ENCODE assay signal across 22 mouse cellular contexts in genomic region chr4:141771823-141772222, GRCm38 (mm10). TPM values are rescaled to one million over a fixed set of nuclear protein-coding genes. Genes with fewer than 3 reads are reported as not detected.
"Had no signal": no experiment of that assay in that cellular context is flagged by ENCODE, and none has a peak within 500 bp of the region (broad histone marks: within the 10 kb centered on the region; RNA-seq: fewer than 3 reads in every experiment).

No protein-coding gene starts in this region.

- H3K9me3 ChIP-seq: limb, embryonic 15.5 days; lung, embryonic 15.5 days; midbrain, embryonic 13.5 days had no signal

- H3K27me3 ChIP-seq: limb, embryonic 15.5 days; lung, embryonic 15.5 days; midbrain, embryonic 13.5 days had no signal

- H3K27ac ChIP-seq: kidney, postnatal 0 days; limb, embryonic 15.5 days; lung, embryonic 15.5 days; macrophage; midbrain, embryonic 13.5 days had no signal

- H3K9ac ChIP-seq: limb, embryonic 15.5 days; lung, embryonic 15.5 days; midbrain, embryonic 13.5 days had no signal

- H3K4me3 ChIP-seq: limb, embryonic 15.5 days; lung, embryonic 15.5 days; midbrain, embryonic 13.5 days had no signal

- DNase-seq: kidney, adult 8-10 months; kidney, postnatal 36 days; layer of hippocampus, adult 9-11 months; layer of hippocampus, postnatal 36 days; lung, postnatal 14 days; right cerebral cortex, adult 18-20 months; spleen, adult 18-20 months; thymus, adult 2 months; thymus, postnatal 4 days had no signal

- H3K4me2 ChIP-seq: limb, embryonic 15.5 days; lung, embryonic 15.5 days; midbrain, embryonic 13.5 days had no signal

- ATAC-seq: intestine, embryonic 16.5 days; midbrain, embryonic 13.5 days had no signal

- H3K4me1 ChIP-seq: midbrain, embryonic 13.5 days had no signal

RNA-seq across cellular contexts. Expression of gene Agmat, which starts 25.4 kb away (rescaled TPM):
- total RNA-seq: midbrain, postnatal 0 days had no signal
- polyA plus RNA-seq: limb, embryonic 15.5 days; macrophage; midbrain, embryonic 13.5 days; midbrain, postnatal 0 days; neural tube, embryonic 14.5 days; stomach, embryonic 14.5 days had no signal

RNA-seq across cellular contexts. Expression of gene Cela2a, which starts 54.1 kb away (rescaled TPM):
- total RNA-seq: layer of hippocampus, adult 18-20 months; layer of hippocampus, postnatal 36 days; left cerebral cortex, adult 8-10 months; left cerebral cortex, postnatal 25 days; midbrain, postnatal 0 days had no signal
- polyA plus RNA-seq: limb, embryonic 11.5 days; limb, embryonic 15.5 days; lung, embryonic 15.5 days; macrophage; midbrain, embryonic 13.5 days; midbrain, postnatal 0 days; neural tube, embryonic 14.5 days; stomach, embryonic 14.5 days had no signal
